Mouse (Mus musculus) thymus, postnatal 14 days (tissue): ENCODE measurements at regions not wholly inside any gene's neighbourhood (a gene's known extent, or its start where the extent isn't known, plus 50 kb on each side); places are given as distances from the start of the nearest gene placed in this dataset.
"Not testable (repeated sequence)": the region's sequence is repeated elsewhere in the genome, so short reads cannot be mapped to it uniquely, and the experiment has no call there.

ENCODE experiments used
- DNase-seq: peaks from one replicate; pipeline ENCODE4 v3.0.0; 2021

- not testable (repeated sequence) for DNase-seq
Observed at GRCm38 (mm10) chr13:13888847-13889246, 65.4 kb upstream of the B3galnt2 start.

GRCm38 (mm10) chr13:13889297-13890120, 64.8 kb upstream of the B3galnt2 start:
- DNase-seq = peak; percentile 95

GRCm38 (mm10) chr13:13902186-13902585, 52.1 kb upstream of the B3galnt2 start:
- not testable (repeated sequence) for DNase-seq
